Mouse (Mus musculus): ENCODE measurements around the gene Sco1. TPM values are rescaled to one million over a fixed set of nuclear protein-coding genes. Genes with fewer than 3 reads are reported as not detected.

Sco1 gene
- total RNA-seq, 2 experiments from 2014 or later: 21.5 to 22.6 TPM

Small RNA genes within 50 kb of the gene (microRNA-seq; reads per million reads assigned to microRNA genes)
- gene Mir6923: 0 reads per million in 2 experiments

Other genes with a start within 250 kb of the Sco1 start
- gene Pirt, start 140.7 kb upstream of the Sco1 start, total RNA-seq (2021): 1 to 10 TPM; 2.6 to 4.4 TPM
- gene Tmem238l, start 96.0 kb upstream of the Sco1 start, total RNA-seq (2021): not detected
- gene Tmem220, start 27.5 kb upstream of the Sco1 start, total RNA-seq (2021): 1 to 10 TPM; 2.0 to 2.7 TPM
- 10 to 100 TPM; 12.0 to 12.4 TPM for gene Adprm, start 76 bp upstream of the Sco1 start, total RNA-seq (2021)
- under 1 TPM in 1 of 2 experiments, not detected in 1; 0.08 TPM for gene Myh3, start 25.6 kb downstream of the Sco1 start, total RNA-seq (2021)
- gene Myh2, start 118.4 kb downstream of the Sco1 start, total RNA-seq (2021): not detected
- not detected for gene Myh1, start 147.4 kb downstream of the Sco1 start, total RNA-seq (2021)
- gene Myh4, start 185.4 kb downstream of the Sco1 start, total RNA-seq (2021): not detected
- under 1 TPM in 1 of 2 experiments, not detected in 1; 0.05 TPM for gene Myh8, start 224.5 kb downstream of the Sco1 start, total RNA-seq (2021)

Measured in heart, adult 18-20 months (tissue).